Mouse (Mus musculus) E14TG2a.4 (cell line): ENCODE results near the gene Mplkip.

Experiments
- CTCF ChIP-seq: conservative IDR thresholded peaks from 2 replicates; pipeline ENCODE4 v1.5.1; 2014; ENCODE audit warnings: low read length
- POU5F1 ChIP-seq: IDR thresholded peaks from 2 replicates; pipeline ENCODE4 v1.6.1; 2014; ENCODE audit warnings: low read length, borderline replicate concordance

DNA sequence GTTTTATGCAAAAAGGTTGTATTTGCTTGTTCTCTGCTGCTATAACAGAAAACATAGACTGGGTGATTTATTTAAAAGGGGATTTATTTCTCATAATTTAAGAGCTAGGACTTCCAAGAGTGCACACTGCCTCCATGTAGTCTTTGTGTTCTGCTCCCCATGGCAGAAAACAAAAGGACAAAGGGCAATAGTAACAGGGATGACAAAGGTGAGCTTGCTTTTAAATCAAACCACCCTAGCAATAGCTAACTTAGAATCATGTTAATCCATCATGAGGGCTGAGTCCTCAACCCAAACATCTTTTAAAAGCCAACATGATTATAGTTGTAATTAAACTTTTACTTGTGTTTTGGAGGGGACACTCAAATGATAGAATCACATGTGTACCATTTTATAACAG, 5.5 kb upstream of the Mplkip start:
- TF ChIP-seq CTCF = no peak
- TF ChIP-seq POU5F1 = no peak
